Mouse (Mus musculus) cerebellum, postnatal 14 days (tissue): ENCODE data around the gene Rex1bd.
A peak's percentile ranks its signal among the peaks of the same experiment; 100 is the strongest.
"Not testable (repeated sequence)": the region's sequence is repeated elsewhere in the genome, so short reads cannot be mapped to it uniquely, and the experiment has no call there.

Source experiments
- DNase-seq, 2 experiments: peaks; one replicate each; pipeline ENCODE4 v3.0.0; 2021; ENCODE audit warnings: mixed read lengths in 2 of 2

Gene Rex1bd

DNA sequence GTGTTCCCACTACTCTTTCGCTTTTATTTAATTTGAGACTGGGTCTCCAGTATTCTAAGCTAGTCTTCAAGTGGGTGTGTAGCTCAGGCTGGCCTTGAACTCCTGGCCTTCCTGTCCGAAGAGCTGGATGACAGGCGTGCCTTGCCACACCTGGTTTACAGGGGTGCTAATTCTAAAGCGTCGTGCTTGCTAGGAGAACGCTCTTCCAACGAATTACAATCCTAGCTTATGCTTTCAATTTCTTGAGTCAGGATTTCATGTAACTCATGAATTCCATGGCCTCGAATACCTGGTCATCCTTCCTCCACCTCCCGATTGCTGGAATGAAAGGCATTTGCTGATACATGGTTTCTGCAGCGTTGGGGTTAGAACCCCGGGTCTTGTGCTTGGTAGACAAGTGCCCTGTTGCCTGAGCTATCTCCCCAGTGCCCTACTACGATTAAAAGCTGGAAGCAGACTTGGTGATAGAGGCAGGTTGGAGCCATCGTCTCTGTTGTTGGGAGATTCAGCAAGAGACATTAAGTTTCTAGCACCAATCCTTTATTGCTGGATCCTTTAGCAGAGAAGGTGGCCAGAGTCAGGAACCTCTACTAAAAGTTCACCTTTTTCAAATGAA, 21.7 kb upstream of the Rex1bd start:
- DNase-seq: no peak

DNA sequence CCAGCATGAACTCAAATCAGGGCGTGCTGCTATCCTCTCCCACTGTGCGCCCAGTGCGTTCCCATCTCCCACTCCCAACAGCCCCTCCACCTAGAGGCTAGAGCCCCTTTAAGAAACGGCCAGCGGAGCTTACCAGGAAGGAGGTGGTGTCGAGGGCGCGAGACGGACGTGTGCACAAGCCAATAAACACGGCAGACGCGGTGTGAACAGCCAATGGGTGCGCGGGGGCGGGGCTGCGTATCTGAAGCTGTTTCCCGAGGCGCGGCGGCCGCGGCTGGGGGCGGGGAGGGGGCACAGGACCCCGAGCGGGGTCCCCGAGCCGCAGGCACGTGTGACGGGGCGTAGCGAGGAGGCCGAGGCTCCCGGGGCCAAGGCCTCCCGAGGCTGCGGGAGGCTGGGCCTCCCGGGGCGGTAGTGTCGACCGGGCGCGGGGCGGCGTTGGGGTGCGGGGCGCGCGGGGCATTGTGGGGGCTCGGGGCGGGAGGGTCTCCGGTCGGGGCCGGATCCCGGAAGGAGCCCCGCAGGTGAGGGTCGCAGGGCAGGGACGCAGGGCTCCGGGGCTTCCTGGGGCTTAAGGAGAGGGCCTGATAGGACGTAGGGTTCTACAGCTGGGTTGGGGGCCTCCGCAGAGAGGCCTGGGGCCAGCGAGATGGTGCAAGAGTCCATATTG, 21.1 kb upstream of the Rex1bd start, which contains the start of the genes Fkbp8 and Kxd1:
Fkbp8 (plus strand) TSS at position 213 of the 670 bp plus-strand sequence.
Kxd1 (minus strand) TSS at position 445 of the 670 bp plus-strand sequence.
- peak; percentile 99 to 100 for DNase-seq

DNA sequence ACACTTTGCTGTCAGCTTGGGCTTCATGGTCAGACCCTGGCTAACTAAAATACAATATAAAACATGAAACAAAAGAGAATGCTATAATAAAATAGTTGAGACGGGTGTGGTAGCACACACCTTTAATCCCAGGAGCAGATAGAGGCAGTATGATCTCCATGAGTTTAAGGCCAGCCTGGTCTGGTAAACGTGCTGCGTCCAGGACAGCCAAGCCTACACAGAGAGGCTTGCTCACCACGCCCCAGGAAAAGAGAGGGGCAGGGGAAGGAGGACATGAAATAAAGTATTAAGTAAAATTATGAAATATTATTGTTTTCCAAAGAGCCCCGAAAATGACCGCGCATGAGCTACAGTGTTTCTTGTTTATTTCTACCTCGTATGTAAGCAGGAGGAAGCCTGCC, 20.6 kb upstream of the Rex1bd start:
- DNase-seq: no peak

DNA sequence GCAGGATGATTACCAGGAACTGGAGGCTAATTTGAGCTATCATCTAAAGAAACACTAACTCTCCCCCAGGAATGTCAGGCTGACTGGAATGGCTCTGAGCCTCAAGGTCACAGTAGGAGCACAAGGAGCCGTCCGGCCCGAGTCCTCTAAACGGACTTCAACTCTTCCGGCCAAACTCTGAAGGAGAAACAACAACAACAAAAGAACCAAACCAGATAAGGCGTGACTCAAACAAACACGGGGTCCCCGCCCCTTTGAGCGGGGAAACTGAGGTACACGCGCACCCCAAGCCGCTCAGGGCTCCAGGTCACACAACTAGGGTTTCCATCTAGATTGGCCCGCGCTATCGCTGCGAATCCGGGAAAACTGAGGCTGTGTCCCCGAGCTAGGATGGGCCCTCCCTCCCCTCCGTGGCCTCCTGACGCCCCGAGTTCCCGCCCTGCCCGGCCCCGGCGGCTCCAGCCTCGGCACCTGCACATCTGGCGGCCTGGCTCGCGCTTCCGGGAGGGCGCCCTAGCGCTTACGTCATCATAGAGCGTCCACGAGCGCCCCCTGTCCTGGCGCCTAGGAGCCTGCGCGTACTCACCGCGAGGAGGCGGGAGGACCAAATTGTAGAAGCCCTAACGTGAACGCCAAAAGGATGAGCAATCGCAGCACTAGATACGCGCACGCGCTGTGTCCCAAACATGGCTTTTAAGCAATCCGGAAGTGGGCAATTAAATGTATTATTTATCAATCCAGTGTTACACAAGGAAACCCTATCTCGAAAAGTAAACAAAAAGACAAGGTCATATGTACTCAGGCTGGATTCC, 16.2 kb upstream of the Rex1bd start:
- peak; percentile 96 to 97 for DNase-seq

DNA sequence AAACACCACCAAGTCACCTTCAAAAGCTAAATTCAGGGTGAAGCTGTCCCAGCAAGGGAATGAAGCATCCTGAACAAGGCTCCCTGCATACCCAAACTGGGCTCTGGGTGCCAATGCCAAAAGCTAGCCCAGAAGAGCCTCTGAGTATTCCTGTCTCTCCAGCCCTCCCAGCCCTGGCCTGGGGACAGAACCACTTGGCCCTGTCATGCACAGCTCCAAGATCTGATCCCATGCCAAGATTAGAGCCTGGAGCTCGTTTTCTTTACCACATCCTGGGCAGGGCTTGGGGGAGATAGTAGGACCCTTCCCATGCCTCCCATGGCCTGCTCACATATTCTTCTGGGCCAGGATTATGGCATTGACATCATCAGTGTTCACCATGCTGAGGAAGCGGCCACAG, 13.1 kb upstream of the Rex1bd start:
- no peak for DNase-seq

DNA sequence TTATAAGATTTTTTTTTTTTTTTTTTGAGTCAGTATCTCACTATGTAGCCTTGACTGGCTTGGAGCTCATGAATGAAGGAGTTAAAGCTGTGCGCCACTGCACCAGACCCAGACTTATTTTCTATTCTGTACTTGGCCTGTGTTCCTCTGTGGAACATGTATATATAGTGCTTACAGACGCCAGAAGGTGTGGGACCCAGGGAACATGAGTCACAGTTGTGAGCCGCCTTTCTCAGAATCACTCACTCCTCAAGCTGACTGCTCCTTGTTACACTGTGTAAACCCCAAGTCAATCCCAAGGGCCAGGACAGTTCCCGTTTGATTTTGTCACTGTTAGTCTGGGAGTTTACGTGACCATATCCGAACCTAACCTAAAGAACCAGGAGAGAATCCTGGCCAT, 12.5 kb upstream of the Rex1bd start:
- no peak for DNase-seq

DNA sequence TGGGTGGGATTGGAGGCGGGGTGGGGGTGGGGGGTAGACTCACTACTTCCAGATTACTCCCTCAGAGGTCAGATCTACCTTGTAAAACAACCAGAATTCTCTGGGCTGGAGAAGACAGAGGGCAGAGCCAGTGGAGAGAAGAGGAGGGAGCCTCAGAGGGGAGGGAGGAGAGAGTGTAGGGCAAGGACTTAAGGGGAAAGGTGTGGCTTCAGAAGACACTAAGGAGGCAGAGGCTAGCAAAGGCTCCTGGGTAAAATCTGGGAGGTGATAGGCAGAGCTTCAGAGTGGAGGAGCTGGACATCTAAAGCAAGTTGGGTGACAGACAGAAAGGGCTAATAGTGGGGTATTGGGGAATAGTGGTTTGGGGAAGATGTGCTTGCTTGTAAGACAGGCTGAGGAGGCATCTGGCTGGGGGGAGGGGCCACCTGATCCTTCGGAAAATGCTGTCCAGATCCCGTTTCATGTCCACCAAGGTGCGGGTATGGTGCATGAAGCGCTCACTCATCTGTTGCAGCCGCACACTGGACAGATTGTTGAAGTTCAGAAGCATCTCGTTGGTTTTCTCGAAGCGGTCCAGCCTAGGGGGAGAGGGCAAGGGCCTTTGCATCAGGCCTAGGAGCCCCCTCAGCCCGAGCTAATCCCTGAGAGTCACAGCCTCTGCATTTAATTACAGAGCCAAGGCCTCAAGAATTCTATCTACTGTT, 11.5 kb upstream of the Rex1bd start:
- no peak for DNase-seq

DNA sequence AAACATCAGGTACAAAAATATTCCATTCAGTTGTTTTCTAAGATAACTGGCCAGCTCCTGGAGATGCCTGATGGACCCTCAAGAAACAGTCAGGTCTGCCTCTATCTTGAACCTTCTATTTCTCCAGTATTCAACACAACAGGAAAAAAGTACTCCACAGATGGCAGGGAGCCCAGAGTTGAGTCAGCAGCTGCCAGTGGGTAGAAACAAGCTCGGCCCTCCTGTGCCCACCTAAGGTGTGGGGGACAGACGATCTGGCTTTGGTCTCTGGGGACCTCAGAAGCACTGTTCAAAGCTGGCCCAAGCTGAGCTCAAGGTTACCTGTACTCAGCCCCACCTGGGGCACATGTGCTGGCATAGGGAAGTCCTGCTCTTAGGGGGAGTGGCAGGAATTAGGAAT, 6.9 kb upstream of the Rex1bd start:
- DNase-seq: no peak

DNA sequence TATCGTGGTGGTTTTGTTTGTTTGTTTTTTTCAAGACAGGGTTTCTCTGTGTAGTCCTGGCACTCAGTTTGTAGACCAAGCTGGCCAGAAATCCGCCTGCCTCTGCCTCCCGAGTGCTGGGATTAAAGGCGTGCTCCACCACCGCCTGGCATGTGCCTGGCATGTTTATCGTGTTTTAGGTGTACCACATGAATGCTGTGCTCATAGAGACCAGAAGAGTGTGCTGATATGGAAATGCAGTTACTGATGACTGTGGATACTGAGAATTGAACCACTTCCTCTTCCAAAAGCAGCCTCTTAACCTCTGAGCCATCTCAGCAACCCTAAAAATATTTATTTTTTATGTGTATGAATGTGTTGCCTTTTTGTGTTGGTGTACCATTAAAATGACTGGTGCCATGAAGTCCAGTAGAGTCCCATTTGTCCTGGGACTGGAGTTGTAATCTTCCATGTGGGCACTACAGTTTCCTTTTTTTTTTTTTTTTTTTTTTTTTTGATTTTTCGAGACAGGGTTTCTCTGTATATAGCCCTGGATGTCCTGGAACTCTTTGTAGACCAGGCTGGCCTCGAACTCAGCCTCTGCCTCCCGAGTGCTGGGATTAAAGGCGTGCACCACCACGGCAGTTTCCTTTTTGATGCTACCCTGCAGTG, 5.8 kb upstream of the Rex1bd start:
- DNase-seq: no peak

DNA sequence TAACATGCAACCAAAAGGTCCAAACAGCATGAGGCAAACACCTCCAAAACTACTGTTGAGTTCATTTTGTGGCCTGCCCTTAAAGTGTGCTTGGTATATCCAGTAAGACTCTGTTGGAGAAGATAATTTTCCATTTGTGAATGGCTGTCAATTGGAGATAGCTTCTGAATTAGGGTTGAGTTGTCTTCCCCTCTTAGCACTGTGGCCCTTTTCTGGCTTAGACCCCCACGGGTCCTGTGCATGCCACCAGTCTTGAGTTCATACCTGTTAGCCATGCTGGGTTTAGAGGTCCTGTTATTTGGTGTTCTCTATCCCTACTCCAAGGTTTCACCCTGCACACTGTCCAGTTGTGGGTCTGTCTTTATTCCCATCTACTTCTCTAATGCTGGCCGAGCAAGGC, 5.2 kb upstream of the Rex1bd start:
- no peak for DNase-seq

DNA sequence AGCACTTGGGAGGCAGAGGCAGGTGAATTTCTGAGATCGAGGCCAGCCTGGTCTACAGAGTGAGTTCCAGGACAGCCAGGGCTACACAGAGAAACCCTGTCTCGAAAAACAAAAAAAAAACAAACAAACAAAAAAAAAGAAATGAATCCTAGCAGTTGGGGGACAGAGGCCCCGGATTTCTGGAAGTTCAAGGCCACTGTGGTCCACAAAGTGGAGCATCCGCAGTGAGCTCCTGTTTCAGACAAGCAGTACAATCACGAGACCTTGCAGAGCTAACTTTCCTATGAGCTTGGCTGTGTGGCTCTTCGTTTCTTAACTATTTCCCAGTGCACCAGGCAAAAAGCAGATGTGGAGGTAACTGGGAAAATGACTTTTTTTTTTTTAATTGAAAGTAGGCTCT, 4.6 kb upstream of the Rex1bd start:
- not testable (repeated sequence) for DNase-seq

DNA sequence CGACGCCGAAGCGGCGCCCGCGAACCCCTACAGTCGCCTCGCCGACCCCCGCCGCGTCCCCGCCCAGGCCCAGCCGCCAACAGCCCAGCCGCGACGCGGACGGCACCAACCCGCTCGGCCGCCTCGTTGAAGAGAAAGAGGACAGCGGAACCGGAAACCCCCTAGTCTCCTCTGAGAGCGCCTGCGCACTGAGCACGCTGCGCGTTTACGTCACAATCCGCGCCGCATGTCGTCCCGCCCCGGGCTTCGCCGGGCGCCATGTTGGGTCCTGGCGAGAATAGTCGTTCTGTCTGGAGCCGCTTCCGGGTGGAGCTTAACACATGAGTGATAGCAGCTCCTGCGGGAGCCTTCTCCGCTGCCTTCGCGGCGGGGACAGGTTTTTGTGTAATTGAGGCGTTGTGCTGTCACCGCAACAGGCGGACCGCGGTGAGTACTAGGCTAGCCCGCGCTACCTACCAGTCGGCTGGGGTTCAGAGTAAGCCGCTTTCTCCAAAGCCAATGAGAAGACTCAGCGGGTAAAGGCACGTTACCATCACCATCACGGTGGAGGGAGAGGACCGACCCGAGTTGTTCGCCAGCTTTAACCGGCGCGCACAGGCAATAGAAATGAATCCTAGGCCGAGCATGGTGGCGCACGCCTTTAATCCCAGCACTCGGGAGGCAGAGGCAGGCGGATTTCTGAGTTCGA, 3.8 kb upstream of the Rex1bd start, which contains the start of gene Uba52:
Uba52 (minus strand) TSS at position 574 of the 688 bp plus-strand sequence.
- peak; percentile 98 to 99 for DNase-seq

DNA sequence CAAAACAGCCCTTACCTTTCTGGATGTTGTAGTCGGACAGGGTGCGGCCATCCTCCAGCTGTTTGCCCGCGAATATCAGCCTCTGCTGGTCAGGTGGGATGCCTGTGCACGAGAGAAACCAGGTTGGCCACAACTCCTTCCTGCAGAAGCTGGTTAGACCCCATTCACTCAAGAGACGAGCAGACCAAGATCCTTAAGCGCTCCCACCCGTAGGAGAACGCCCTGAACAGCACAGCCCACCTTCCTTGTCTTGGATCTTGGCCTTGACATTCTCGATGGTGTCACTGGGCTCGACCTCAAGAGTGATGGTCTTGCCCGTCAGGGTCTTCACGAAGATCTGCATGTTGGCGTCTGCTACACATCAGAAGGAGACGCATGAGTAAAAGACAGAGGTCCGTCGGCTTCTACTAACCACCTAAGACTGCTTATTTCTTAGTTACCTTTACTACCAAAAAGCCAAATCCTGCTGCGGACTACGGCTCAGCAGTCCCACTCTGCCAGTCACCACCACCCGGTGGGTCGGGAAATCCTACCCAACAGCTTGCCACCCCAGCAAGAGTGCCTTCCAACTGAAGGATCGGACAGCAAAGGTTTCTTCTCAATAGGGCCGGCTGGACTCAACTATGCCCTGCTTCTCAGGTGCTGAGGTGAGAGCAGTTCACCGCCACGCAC, 2.9 kb upstream of the Rex1bd start:
- DNase-seq: no peak

DNA sequence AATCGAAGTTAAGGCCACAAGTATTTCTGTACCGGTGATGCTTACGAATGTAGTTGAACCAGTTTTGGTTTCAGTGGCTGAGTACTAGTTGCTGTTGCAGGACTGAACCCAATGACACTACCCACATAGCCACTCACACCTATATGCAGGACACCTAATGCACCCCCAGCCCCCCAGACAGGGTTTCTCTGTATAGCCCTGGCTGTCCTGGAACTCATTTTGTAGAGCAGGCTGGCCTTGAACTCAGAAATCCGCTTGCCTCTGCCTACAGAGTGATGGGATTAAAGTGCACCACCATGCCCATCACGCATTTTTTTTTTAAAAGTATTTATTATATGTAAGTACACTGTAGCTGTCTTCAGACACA, 458 bp upstream of the Rex1bd start:
- DNase-seq: no peak

DNA sequence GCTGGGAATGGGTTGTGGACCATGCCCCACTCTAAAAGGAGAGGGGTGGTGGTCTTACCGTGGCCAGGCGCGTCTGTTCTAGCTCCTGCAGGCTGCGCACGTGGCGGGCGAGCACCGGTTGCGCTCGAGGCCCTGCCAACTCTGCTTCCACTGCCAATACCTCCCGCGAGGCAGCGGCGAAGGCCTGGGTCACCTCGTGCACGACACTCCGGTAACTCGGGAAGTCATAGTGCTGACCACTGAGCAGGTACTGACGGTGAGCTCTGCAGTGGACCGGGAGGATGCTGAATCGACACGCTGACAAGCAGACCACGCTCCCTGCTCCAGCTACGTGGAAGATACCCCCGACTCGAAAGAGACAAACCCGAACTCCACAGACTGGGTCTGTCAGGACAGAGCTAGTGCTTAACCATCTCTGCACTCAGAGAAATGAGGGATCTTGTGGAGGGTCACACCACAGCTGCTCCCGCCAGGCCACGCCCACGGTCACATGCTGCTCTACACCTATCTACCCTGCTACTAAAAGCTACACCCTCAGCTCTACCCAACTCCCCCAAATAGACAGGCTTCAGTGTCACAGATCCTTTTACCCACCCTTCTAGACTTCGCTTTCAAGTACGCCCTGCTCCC, 739 bp downstream of the Rex1bd start:
- DNase-seq: no peak

DNA sequence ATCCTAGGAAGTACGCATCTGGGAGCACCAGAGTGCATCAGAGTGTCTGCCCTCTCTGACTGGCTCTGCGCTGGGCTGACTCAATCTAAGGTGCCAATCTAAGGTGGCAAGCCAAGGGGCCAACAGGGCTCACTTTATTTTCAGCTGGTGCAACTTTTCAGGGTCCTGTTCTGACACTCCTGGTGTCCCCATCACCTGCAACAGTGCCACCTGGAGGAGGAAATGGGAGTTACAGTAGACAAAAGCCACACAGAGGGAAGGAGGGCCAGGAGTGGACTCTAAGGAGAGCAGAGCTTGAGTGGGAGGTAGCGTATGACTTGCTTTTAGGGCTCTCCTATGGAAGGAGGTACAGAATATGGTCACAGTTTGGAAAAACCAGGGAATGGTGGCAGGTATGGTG, 1.7 kb downstream of the Rex1bd start:
- peak; percentile 94 to 97 for DNase-seq

DNA sequence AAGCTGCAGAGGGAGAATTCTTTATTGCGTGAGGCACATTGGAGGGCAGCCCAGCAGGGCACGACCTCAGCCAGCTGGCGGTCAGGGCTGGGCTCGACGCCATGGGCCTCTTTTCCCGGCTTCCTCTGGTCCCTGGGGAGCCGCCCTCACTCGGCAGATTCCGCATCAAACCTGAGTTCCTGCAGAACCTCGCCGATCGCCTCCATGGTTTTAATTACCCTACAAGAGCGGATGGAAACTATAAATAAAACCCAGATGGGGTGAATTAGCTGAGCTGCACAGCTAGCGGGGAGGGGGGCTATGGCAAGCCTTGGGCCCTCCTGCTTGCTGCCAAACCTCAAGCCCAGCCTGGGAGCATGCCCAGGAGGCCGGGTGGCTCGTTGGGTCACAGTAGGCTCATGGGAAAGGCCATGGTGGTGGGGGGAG, 2.2 kb downstream of the Rex1bd start:
- peak; percentile 57 to 65 for DNase-seq

DNA sequence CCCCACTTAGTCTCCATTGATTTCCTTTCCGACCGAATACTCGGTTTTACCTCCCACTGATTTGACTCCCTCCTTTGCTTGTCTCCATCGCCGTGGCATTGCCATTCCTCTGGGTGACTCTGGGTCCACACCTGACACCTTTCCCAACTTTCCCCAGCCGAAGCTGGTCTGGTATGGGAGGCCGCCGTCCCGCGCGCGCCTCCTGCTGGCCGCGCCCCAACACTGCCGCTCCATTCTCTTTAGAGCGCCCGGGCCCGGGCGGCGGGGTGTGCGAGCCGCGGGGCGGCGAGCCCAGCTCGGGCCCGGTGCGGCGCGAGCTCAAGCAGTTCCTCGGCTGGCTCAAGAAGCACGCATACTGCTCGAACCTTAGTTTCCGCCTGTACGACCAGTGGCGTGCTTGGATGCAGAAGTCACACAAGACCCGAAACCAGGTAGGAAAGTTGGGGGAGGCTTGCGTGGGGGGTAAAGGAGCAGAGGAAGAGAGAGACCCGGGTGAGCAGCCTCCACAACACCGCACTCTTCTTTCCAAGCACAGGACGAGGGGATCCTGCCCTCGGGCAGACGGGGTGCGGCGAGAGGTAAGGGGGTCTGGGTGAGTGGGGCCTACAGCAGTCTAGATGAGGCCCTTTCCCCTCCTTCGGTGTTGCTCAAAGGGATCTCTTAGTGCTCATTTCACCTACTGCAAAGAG, 3.3 kb downstream of the Rex1bd start:
- DNase-seq: peak; percentile 83 to 86

DNA sequence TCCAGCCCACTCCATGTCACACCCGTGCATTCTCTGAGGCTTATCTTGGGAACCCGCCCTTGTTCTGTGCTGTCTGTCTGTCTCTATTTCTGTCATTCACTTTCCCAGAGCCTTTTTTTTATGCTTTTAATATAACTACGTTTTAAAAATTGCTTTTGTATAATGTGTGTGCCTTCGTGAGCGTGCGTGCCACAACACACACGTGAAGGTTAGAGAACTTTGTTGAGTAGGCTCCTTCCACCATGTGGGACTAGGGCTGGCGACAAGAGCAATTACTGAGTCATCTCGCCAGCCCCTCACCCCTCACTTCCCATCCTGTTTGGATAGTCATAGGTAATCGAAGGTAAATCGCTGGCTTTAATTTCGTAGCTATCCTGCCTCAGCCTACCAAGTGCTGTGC, 4.0 kb downstream of the Rex1bd start:
- DNase-seq: no peak
